Mouse (Mus musculus) brown adipose tissue, adult 24 weeks (tissue): ENCODE data around the gene Lyz2. TPM values are rescaled to one million over a fixed set of nuclear protein-coding genes. Genes with fewer than 3 reads are reported as not detected.
A peak's percentile ranks its signal among the peaks of the same experiment; 100 is the strongest.
"Not testable (repeated sequence)": the region's sequence is repeated elsewhere in the genome, so short reads cannot be mapped to it uniquely, and the experiment has no call there.

Source experiments
- H3K27ac ChIP-seq: fragments of 200-500 bp; replicated peaks from 2 replicates; pipeline ENCODE4 v1.5.1; 2012; ENCODE audit warnings: low read depth, mild to moderate bottlenecking, low read length
- H3K4me1 ChIP-seq: fragments of 200-500 bp; 2 replicates; pipeline ENCODE4 v1.6.1; 2012; ENCODE audit warnings: low read length, mixed read lengths; ENCODE audit not compliant: control insufficient read depth, insufficient read depth, insufficient read length
- H3K4me3 ChIP-seq: fragments of 200-500 bp; 2 replicates; pipeline ENCODE4 v1.5.1; 2012; ENCODE audit warnings: low read depth, mild to moderate bottlenecking, low read length, moderate library complexity; ENCODE audit not compliant: insufficient read depth
- polyA plus RNA-seq: library from polyadenylated mRNA; stranded (reverse); fragments of >200 nt; gene quantifications from 2 replicates; pipeline ENCODE4 v1.2.4, GENCODE M21; 2012; ENCODE audit not compliant: missing spikeins, insufficient read depth, insufficient read length

The Lyz2 gene
- polyA plus RNA-seq, 1 experiment = 210 TPM

DNA sequence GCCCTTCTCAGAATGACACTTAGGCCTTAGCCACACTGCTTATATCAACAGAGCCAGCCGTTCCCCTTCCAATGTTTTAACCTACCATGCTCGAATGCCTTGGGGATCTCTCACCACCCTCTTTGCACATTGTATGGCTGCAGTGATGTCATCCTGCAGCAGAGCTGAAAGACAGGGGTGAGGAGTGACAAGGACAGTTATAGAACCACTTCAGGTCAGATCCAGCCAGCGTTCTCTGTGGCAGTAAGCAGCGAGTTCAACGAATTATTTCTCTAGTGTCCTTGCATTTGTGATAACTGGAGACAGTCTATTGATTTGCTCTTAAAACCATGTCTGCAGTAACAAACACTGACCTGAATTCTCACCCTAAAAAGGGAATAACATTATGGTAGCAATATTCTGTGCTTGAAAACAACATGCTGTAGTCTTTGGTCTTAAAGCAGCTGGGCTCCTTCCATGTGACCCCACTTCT is 6.9 kb upstream of the Lyz2 start:
- H3K4me1 ChIP-seq, H3K27ac ChIP-seq, H3K4me3 ChIP-seq: not testable (repeated sequence)

DNA sequence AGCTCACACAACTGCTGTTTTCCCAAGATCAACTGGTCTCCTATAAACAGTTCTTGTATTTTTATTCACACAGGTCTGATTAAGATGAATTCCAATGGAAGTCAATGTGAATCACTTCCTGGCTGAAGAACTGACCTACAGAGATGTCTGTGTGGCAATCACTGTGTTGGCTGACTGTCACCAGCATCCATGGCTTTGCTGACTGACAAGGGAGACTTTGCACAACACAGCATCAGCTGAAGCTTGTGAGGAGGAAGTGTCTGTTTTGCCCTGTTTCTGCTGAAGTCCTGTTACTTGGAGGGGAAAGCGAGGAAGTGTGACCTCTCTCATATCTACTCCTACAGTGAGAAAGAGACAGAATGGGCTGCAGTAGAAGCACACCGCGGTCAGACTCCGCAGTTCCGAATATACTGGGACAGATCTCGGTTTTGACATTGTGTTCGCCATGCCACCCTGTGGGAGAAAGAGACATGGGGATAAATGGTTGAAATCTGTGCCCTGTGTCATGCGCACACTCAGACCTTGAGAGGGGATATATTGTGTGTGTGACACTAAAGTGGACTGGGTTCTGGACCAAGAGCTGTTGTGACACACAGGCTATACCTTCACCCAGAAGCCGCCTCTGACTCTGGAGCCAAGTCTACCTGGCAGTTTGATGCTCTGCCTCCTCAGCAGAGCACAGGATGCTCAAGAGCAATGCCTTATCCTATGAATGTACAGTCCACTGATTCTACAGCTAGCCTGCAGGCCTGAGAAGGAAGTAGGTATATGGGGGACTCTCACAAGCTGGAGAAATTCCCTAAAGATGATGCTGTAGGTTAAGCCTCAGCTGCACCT is 6.3 kb upstream of the Lyz2 start:
- Histone ChIP-seq H3K4me3 (no peak overlapping the region), H3K4me1 (no peaks in the 10 kb centered on the region), H3K27ac (peak overlapping the region; percentile 33; the same call in 1 of the 2 replicates)

- Histone ChIP-seq H3K4me3 (no peak overlapping the region), H3K4me1 (no peaks in the 10 kb centered on the region), H3K27ac (no peak overlapping the region)
Measured at GRCm38 (mm10) chr10:117287226-117287850, 5.2 kb upstream of the Lyz2 start.

- no peaks in the 10 kb centered on the region for H3K4me1 ChIP-seq
- no peak overlapping the region for H3K27ac ChIP-seq
Measured at GRCm38 (mm10) chr10:117286366-117286970, 4.3 kb upstream of the Lyz2 start.

DNA sequence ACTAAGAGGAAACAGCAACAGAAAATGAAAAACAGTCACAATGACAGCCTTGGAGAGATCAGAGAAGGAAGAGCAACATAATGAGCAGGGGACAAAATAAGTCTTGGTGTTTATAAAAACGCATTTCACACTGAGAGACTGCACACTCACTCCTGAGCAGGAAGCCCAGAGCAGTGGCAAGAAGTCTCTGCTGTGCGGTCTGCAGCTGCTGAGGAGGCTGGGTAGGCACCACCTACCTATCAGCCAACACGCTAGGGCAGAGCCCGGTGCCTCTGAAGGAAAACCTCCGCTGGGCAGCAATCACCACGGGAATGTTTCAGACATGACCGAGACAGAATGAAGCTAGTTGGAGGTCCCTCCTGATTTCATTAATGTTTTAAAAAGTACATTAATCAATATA is 3.5 kb upstream of the Lyz2 start:
- H3K27ac ChIP-seq = not testable (repeated sequence)

More at GRCm38 (mm10) chr10:117286366-117286970, 4.3 kb upstream of the Lyz2 start:
- no peak overlapping the region for H3K4me3 ChIP-seq

GRCm38 (mm10) chr10:117284578-117285520 is 2.7 kb upstream of the Lyz2 start:
- H3K27ac ChIP-seq = peak overlapping the region; percentile 15
- no peak overlapping the region for H3K4me3 ChIP-seq

More for the DNA sequence above, 3.5 kb upstream of the Lyz2 start:
- H3K4me3 ChIP-seq, H3K4me1 ChIP-seq: not testable (repeated sequence)

DNA sequence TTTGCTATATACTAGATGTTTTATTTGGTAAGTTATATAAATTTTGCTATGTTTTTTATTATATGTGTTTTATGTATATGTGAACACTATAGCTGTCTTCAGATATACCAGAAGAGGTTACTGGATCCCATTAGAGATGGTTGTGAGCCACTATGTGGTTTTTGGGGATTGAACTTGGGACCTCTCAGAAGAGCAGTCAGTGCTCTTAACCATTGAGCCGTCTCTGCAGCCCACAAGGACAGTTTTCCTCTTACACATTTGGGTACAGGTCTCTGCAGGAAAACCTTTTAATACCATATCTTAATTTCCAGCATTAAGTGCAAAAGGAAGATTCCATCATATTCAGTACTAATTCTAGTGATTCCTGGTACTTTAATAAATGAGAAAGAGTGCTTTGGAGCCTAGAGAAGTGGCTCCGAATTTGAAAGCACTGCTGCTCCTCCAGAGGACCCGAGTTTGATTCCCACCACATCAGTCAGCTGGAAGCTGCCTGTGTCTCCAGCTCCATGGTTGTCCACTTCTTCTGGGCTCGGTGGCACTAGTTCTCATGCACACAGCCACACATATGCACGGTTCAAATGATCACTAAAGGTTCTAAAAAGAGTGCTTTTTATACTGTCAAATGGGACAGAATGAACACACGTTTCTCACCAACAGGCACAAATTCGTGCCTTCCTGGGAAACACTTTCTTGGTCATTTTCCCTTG is 1.9 kb upstream of the Lyz2 start:
- Histone ChIP-seq H3K4me1 (no peaks in the 10 kb centered on the region), H3K27ac (peak overlapping the region; percentile 15; the same call in 1 of the 2 replicates), H3K4me3 (no peak overlapping the region)

More at GRCm38 (mm10) chr10:117284578-117285520, 2.7 kb upstream of the Lyz2 start:
- H3K4me1 ChIP-seq = no peaks in the 10 kb centered on the region

DNA sequence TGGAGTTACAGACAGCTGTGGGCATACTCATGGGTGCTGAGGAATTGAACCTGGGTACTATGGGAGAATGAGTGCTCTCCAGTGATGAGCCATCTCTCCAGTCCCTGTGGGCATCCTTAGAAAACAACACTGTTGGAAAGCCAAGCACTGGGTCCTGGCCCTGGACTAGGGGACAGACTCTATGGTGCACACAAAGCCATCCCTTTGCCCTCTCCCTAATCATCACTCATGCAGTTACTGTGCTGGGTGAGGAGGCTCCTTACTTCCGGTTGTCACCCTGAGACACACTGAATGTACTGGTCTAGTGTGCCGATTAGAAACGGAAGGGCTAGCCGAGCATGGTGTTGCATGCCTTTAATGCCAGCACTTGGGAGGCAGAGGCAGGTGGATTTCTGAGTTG is 1.1 kb upstream of the Lyz2 start:
- not testable (repeated sequence) for H3K4me1 ChIP-seq, H3K4me3 ChIP-seq
- H3K27ac ChIP-seq = peak overlapping the region; percentile 17; the same call in 1 of the 2 replicates

GRCm38 (mm10) chr10:117282551-117282950 is 430 bp upstream of the Lyz2 start:
- no peaks in the 10 kb centered on the region for H3K4me1 ChIP-seq
- H3K4me3 ChIP-seq = no peak overlapping the region
- peak overlapping the region; percentile 45; the same call in 1 of the 2 replicates for H3K27ac ChIP-seq

GRCm38 (mm10) chr10:117281381-117281920 is 670 bp downstream of the Lyz2 start:
- Histone ChIP-seq H3K4me1 (no peaks in the 10 kb centered on the region), H3K4me3 (peak overlapping the region; percentile 49), H3K27ac (peak overlapping the region; percentile 63)

GRCm38 (mm10) chr10:117280000-117280399 is 2.1 kb downstream of the Lyz2 start:
- Histone ChIP-seq H3K4me3 (no peak overlapping the region), H3K27ac (peak overlapping the region; percentile 3; the same call in 1 of the 2 replicates), H3K4me1 (no peaks in the 10 kb centered on the region)

DNA sequence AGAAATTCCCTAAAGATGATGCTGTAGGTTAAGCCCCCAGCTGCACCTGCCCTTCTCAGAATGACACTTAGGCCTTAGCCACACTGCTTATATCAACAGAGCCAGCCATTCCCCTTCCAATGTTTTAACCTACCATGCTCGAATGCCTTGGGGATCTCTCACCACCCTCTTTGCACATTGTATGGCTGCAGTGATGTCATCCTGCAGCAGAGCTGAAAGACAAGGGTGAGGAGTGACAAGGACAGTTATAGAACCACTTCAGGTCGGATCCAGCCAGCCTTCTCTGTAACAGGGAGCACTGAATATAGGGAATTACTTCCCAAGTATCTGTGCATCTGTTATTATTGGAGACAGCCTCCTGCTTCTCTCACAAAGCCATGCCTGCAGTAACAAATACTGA is 3.6 kb downstream of the Lyz2 start:
- not testable (repeated sequence) for H3K4me3 ChIP-seq, H3K27ac ChIP-seq, H3K4me1 ChIP-seq

DNA sequence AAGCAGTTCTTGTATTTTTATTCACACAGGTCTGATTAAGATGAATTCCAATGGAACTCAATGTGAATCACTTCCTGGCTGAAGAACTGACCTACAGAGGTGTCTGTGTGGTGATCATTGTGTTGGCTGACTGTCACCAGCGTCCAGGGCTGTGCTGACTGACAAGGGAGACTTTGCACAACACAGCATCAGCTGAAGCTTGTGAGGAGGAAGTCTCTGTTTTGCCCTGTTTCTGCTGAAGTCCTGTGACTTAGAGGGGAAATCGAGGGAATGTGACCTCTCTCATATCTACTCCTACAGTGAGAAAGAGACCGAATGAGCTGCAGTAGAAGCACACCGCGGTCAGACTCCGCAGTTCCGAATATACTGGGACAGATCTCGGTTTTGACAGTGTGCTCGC is 4.3 kb downstream of the Lyz2 start:
- H3K4me1 ChIP-seq, H3K4me3 ChIP-seq, H3K27ac ChIP-seq: not testable (repeated sequence)
